Mouse (Mus musculus): ENCODE results near the gene Hoxd13. TPM values are rescaled to one million over a fixed set of nuclear protein-coding genes. Genes with fewer than 3 reads are reported as not detected.
A peak's percentile ranks its signal among the peaks of the same experiment; 100 is the strongest.

Hoxd13 gene
- polyA plus RNA-seq, 1 experiment from 2014 or later = not detected

- no peak overlapping the region for H3K27ac ChIP-seq (replicated peaks)
- 5% methylated on average over 5 of the region's 5 CpGs for WGBS
Observed at GRCm38 (mm10) chr2:74709465-74710419, 41.6 kb downstream of the Hoxd13 start.

GRCm38 (mm10) chr2:74710929-74711543 lies 42.9 kb downstream of the Hoxd13 start:
- H3K4me3 ChIP-seq = no peak overlapping the region
- no peak for ATAC-seq (ENCODE audit: low FRiP score, low read depth)
- H3K4me2 ChIP-seq (replicated peaks) = no peak overlapping the region
- WGBS = 3% methylated on average over 16 of the region's 16 CpGs
- H3K27ac ChIP-seq (replicated peaks) = no peak overlapping the region
- peaks cover 97% of the 10 kb centered on the region for H3K27me3 ChIP-seq
- H3K4me1 ChIP-seq = peaks cover 9% of the 10 kb centered on the region
- no peaks in the 10 kb centered on the region for H3K9me3 ChIP-seq
- H3K9ac ChIP-seq (replicated peaks) = no peak overlapping the region
- no peaks in the 10 kb centered on the region for H3K36me3 ChIP-seq

More at GRCm38 (mm10) chr2:74709465-74710419, 41.6 kb downstream of the Hoxd13 start:
- H3K4me3 ChIP-seq = no peak overlapping the region
- no peak overlapping the region for H3K9ac ChIP-seq (replicated peaks)
- no peaks in the 10 kb centered on the region for H3K36me3 ChIP-seq
- H3K9me3 ChIP-seq = no peaks in the 10 kb centered on the region
- H3K4me2 ChIP-seq (replicated peaks) = no peak overlapping the region
- H3K27me3 ChIP-seq = peaks cover 97% of the 10 kb centered on the region
- no peak for ATAC-seq (ENCODE audit: low FRiP score, low read depth)
- peaks cover 17% of the 10 kb centered on the region for H3K4me1 ChIP-seq

- H3K9me3 ChIP-seq = no peaks in the 10 kb centered on the region
- no peak within 1 kb of the TSS for H3K27ac ChIP-seq (replicated peaks)
- no peak for ATAC-seq (ENCODE audit: low FRiP score, low read depth)
- peaks cover 98% of the 10 kb centered on the region for H3K27me3 ChIP-seq
- H3K9ac ChIP-seq (replicated peaks) = no peak within 1 kb of the TSS
- peak within 1 kb of the TSS; percentile 36 for H3K4me2 ChIP-seq (replicated peaks)
- WGBS = under 1% methylated on average over 65 of the region's 65 CpGs
- peak within 1 kb of the TSS; percentile 27 for H3K4me3 ChIP-seq
- H3K4me1 ChIP-seq = peaks cover 10% of the 10 kb centered on the region
- H3K36me3 ChIP-seq = no peaks in the 10 kb centered on the region
Observed at GRCm38 (mm10) chr2:74711721-74712621, 43.9 kb downstream of the Hoxd13 start, which contains the start of the genes Hoxd3 and Hoxd4. Gene Hoxd3, plus strand, starts transcription at chr2:74711927. Gene Hoxd4, plus strand, starts transcription at chr2:74711929.

GRCm38 (mm10) chr2:74713239-74714150 lies 45.4 kb downstream of the Hoxd13 start:
- Histone ChIP-seq H3K9ac (replicated peaks) (no peak overlapping the region), H3K9me3 (no peaks in the 10 kb centered on the region), H3K27ac (replicated peaks) (no peak overlapping the region), H3K4me2 (replicated peaks) (no peak overlapping the region), H3K4me1 (peaks cover 10% of the 10 kb centered on the region), H3K4me3 (no peak overlapping the region), H3K27me3 (peaks cover 99% of the 10 kb centered on the region), H3K36me3 (no peaks in the 10 kb centered on the region)
- WGBS = 5% methylated on average over 19 of the region's 19 CpGs
- no peak for ATAC-seq (ENCODE audit: low FRiP score, low read depth)

GRCm38 (mm10) chr2:74714156-74714789 lies 46.2 kb downstream of the Hoxd13 start:
- Histone ChIP-seq H3K27ac (replicated peaks) (no peak overlapping the region), H3K27me3 (peaks cover 99% of the 10 kb centered on the region), H3K9me3 (no peaks in the 10 kb centered on the region), H3K4me1 (peaks cover 10% of the 10 kb centered on the region), H3K4me3 (no peak overlapping the region), H3K4me2 (replicated peaks) (no peak overlapping the region), H3K9ac (replicated peaks) (no peak overlapping the region), H3K36me3 (no peaks in the 10 kb centered on the region)
- no peak for ATAC-seq (ENCODE audit: low FRiP score, low read depth)
- WGBS = 2% methylated on average over 18 of the region's 18 CpGs

- Histone ChIP-seq H3K4me2 (replicated peaks) (no peak overlapping the region), H3K36me3 (no peaks in the 10 kb centered on the region), H3K27me3 (peaks cover 99% of the 10 kb centered on the region), H3K4me1 (peaks cover 10% of the 10 kb centered on the region), H3K27ac (replicated peaks) (no peak overlapping the region), H3K9me3 (no peaks in the 10 kb centered on the region), H3K9ac (replicated peaks) (no peak overlapping the region), H3K4me3 (no peak overlapping the region)
- 0% methylated on average over 14 of the region's 14 CpGs for WGBS
- no peak for ATAC-seq (ENCODE audit: low FRiP score, low read depth)
Observed at GRCm38 (mm10) chr2:74714881-74715280, 46.8 kb downstream of the Hoxd13 start.

GRCm38 (mm10) chr2:74715504-74716241 lies 47.6 kb downstream of the Hoxd13 start:
- H3K4me3 ChIP-seq = peak overlapping the region; percentile 18; the same call in 1 of the 2 replicates
- H3K9me3 ChIP-seq = no peaks in the 10 kb centered on the region
- peaks cover 99% of the 10 kb centered on the region for H3K27me3 ChIP-seq
- H3K27ac ChIP-seq (replicated peaks) = no peak overlapping the region
- H3K4me1 ChIP-seq = peaks cover 10% of the 10 kb centered on the region
- ATAC-seq (ENCODE audit: low FRiP score, low read depth) = peak; percentile 79
- peak overlapping the region; percentile 45 for H3K4me2 ChIP-seq (replicated peaks)
- WGBS = 3% methylated on average over 26 of the region's 26 CpGs
- no peaks in the 10 kb centered on the region for H3K36me3 ChIP-seq
- no peak overlapping the region for H3K9ac ChIP-seq (replicated peaks)

- Histone ChIP-seq H3K4me1 (peaks cover 4% of the 10 kb centered on the region; the same call in 1 of the 2 replicates), H3K36me3 (no peaks in the 10 kb centered on the region), H3K4me3 (no peak overlapping the region), H3K9ac (replicated peaks) (no peak overlapping the region), H3K4me2 (replicated peaks) (no peak overlapping the region), H3K27me3 (peaks cover 100% of the 10 kb centered on the region), H3K27ac (replicated peaks) (no peak overlapping the region), H3K9me3 (no peaks in the 10 kb centered on the region)
- 5% methylated on average over 2 of the region's 2 CpGs for WGBS
- ATAC-seq (ENCODE audit: low FRiP score, low read depth) = no peak
Observed at GRCm38 (mm10) chr2:74720384-74720783, 52.3 kb downstream of the Hoxd13 start.

GRCm38 (mm10) chr2:74720955-74721491 lies 52.9 kb downstream of the Hoxd13 start:
- no peak for ATAC-seq (ENCODE audit: low FRiP score, low read depth)
- Histone ChIP-seq H3K4me3 (no peak overlapping the region), H3K9ac (replicated peaks) (no peak overlapping the region), H3K27ac (replicated peaks) (no peak overlapping the region), H3K4me2 (replicated peaks) (no peak overlapping the region), H3K4me1 (peaks cover 1% of the 10 kb centered on the region; the same call in 1 of the 2 replicates), H3K27me3 (peaks cover 100% of the 10 kb centered on the region), H3K36me3 (no peaks in the 10 kb centered on the region), H3K9me3 (no peaks in the 10 kb centered on the region)
- WGBS = 0% methylated on average over 5 of the region's 5 CpGs

All from midbrain, embryonic 12.5 days (tissue).